Mouse (Mus musculus) heart, embryonic 12.5 days (tissue): ENCODE measurements around the gene Taf4. TPM values are rescaled to one million over a fixed set of nuclear protein-coding genes. Genes with fewer than 3 reads are reported as not detected.

Experiments used
- ATAC-seq: fragments of 200-750 bp; cut with Nextera tagmentation; 2 replicates; pipeline ENCODE4 v1.8.0; 2017; ENCODE audit warnings: moderate TSS enrichment, moderate library complexity; ENCODE audit not compliant: insufficient number of reproducible peaks, low FRiP score
- H3K27ac ChIP-seq: fragments of 300-500 bp; sonication (generic); 2 replicates; pipeline ENCODE4 v1.5.1; 2016; ENCODE audit warnings: mild to moderate bottlenecking, moderate library complexity; ENCODE audit not compliant: poor library complexity, severe bottlenecking
- H3K27me3 ChIP-seq: fragments of 300-500 bp; sonication (generic); replicated peaks from 2 replicates; pipeline ENCODE4 v1.6.1; 2016; ENCODE audit warnings: mild to moderate bottlenecking, moderate library complexity
- H3K36me3 ChIP-seq: fragments of 300-500 bp; sonication (generic); 2 replicates; pipeline ENCODE4 v1.6.1; 2016; ENCODE audit warnings: mild to moderate bottlenecking, moderate library complexity
- H3K4me1 ChIP-seq: fragments of 300-500 bp; sonication (generic); replicated peaks from 2 replicates; pipeline ENCODE4 v1.6.1; 2016; ENCODE audit warnings: mild to moderate bottlenecking
- H3K4me2 ChIP-seq: fragments of 300-500 bp; sonication (generic); 2 replicates; pipeline ENCODE4 v1.6.1; 2016; ENCODE audit warnings: mild to moderate bottlenecking, moderate library complexity
- H3K4me3 ChIP-seq: fragments of 300-500 bp; sonication (generic); 2 replicates; pipeline ENCODE4 v1.5.1; 2016; ENCODE audit warnings: mild to moderate bottlenecking
- H3K9ac ChIP-seq: fragments of 300-500 bp; sonication (generic); 2 replicates; pipeline ENCODE4 v1.6.1; 2016; ENCODE audit warnings: mild to moderate bottlenecking, moderate library complexity
- H3K9me3 ChIP-seq: fragments of 300-500 bp; sonication (generic); replicated peaks from 2 replicates; pipeline ENCODE4 v1.6.1; 2016; ENCODE audit warnings: mild to moderate bottlenecking, moderate library complexity
- WGBS: fragments of 180-500 bp; shearing (Covaris S2); methylation state at CpG from one replicate; pipeline ENCODE4 v1.1.7; 2016; 5-methylcytosine and 5-hydroxymethylcytosine counted together
- polyA plus RNA-seq: library from polyadenylated mRNA; unstranded; fragments of >200 nt; fragmentation: Nextera tagmentation; extraction: Ambion mirVana; gene quantifications from 2 replicates; pipeline ENCODE4 v1.2.1, GENCODE M21; 2016

Gene Taf4
- polyA plus RNA-seq, 1 experiment from 2014 or later: 2.4 TPM

DNA sequence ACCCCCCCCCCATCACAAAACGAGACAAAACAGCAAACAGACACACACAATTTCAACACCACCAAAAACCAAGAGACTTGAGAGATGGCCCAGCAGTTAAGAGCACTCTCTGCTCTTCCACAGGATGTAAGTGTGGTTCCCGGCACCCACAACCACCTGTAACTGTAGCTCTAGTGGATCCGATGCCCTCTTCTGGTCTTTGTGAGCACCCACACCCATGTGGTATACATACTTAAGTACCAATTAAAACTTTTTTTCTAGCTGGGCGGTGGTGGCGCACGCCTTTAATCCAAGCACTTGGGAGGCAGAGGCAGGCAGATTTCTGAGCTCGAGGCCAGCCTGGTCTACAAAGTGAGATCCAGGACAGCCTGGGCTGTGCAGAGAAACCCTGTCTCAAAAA lies 34.2 kb upstream of the Taf4 start:
- H3K4me1 ChIP-seq: no peaks in the 10 kb centered on the region
- H3K27me3 ChIP-seq: peaks cover 24% of the 10 kb centered on the region
- H3K27ac ChIP-seq: no peak overlapping the region
- H3K4me3 ChIP-seq: no peak overlapping the region
- no peaks in the 10 kb centered on the region for H3K36me3 ChIP-seq
- 85% methylated on average over 7 of the region's 7 CpGs for WGBS
- H3K9ac ChIP-seq: no peak overlapping the region
- peaks cover 6% of the 10 kb centered on the region; the same call in 1 of the 2 replicates for H3K9me3 ChIP-seq
- no peak for ATAC-seq
- H3K4me2 ChIP-seq: no peak overlapping the region

GRCm38 (mm10) chr2:180006352-180007017 lies 30.0 kb upstream of the Taf4 start:
- no peak overlapping the region for H3K9ac ChIP-seq
- H3K4me3 ChIP-seq: no peak overlapping the region
- no peak for ATAC-seq
- 31% methylated on average over 9 of the region's 9 CpGs for WGBS
- no peaks in the 10 kb centered on the region for H3K36me3 ChIP-seq
- H3K27ac ChIP-seq: no peak overlapping the region
- no peak overlapping the region for H3K4me2 ChIP-seq
- peaks cover 6% of the 10 kb centered on the region; the same call in 1 of the 2 replicates for H3K9me3 ChIP-seq
- H3K27me3 ChIP-seq: peaks cover 20% of the 10 kb centered on the region
- H3K4me1 ChIP-seq: no peaks in the 10 kb centered on the region

DNA sequence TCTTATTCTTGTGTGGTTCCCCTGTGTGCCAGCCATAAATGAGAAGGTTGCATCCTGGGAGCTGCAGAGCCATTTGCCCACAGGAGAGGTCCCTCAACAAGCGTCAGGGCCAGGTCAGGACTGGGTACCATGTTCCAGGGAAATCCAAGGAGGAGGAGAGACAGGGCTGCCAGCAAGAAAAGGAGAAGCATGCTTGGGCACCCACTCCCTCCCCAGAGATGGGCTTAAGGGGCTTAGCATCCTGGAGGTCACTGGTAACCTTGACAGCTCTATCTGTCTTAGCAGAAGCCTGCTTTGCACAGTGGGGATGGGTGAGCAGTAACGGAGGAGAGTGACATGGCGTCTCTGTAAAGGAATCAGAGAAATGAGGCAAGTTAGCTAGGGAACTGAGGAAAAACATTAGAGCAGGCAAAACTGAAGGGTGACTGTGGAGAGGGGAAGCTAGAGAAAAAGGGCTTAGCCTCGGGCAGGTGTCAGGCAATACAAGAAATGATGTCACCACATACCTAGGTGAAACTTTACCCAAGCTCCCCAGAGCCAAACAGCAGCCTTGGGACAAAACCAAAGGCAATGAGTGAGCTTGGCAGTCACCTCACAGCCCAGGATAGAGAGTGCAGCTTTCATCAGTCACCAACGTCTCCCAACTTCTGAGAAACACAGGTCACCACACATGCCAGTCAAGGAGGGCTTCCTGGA lies 29.4 kb upstream of the Taf4 start:
- Histone ChIP-seq H3K4me1 (no peaks in the 10 kb centered on the region), H3K27me3 (peaks cover 20% of the 10 kb centered on the region), H3K9me3 (peaks cover 6% of the 10 kb centered on the region; the same call in 1 of the 2 replicates), H3K4me2 (no peak overlapping the region), H3K36me3 (no peaks in the 10 kb centered on the region), H3K27ac (no peak overlapping the region), H3K9ac (no peak overlapping the region), H3K4me3 (no peak overlapping the region)
- ATAC-seq: no peak
- 43% methylated on average over 5 of the region's 5 CpGs for WGBS

- Histone ChIP-seq H3K4me2 (no peak overlapping the region), H3K27me3 (peaks cover 12% of the 10 kb centered on the region), H3K4me1 (no peaks in the 10 kb centered on the region), H3K27ac (no peak overlapping the region), H3K36me3 (no peaks in the 10 kb centered on the region), H3K9ac (no peak overlapping the region), H3K4me3 (no peak overlapping the region), H3K9me3 (no peaks in the 10 kb centered on the region)
- 75% methylated on average over 9 of the region's 9 CpGs for WGBS
- no peak for ATAC-seq
These were observed 25.2 kb upstream of the Taf4 start for GRCm38 (mm10) chr2:180001635-180002034.

- Histone ChIP-seq H3K36me3 (no peaks in the 10 kb centered on the region), H3K4me1 (no peaks in the 10 kb centered on the region), H3K9ac (no peak overlapping the region), H3K27ac (no peak overlapping the region), H3K4me2 (no peak overlapping the region), H3K27me3 (no peaks in the 10 kb centered on the region), H3K4me3 (no peak overlapping the region), H3K9me3 (no peaks in the 10 kb centered on the region)
- 56% methylated on average over 4 of the region's 4 CpGs for WGBS
- no peak for ATAC-seq
These were observed 22.0 kb upstream of the Taf4 start for GRCm38 (mm10) chr2:179998431-179998830.

DNA sequence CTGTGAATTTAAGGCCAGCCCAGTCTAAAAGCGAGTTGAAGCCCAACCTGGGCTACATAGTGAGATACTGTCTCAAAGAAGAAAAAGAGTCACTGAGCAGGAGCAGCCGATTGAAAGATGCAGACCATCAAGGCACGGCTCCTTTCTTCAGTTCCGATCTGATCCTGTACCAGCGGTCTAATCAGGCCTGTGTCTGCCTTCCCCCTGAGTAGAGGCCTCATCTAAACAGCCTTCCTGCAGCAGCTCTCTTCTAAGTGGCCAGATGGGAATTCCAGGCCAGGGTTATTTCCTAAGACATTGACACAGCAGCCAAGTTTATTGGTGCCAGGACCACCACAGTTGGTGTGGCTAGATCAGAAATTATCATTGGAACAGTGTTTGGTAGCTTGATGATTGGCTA lies 16.6 kb upstream of the Taf4 start:
- no peak overlapping the region for H3K4me2 ChIP-seq
- H3K27me3 ChIP-seq: no peaks in the 10 kb centered on the region
- no peak for ATAC-seq
- no peaks in the 10 kb centered on the region for H3K9me3 ChIP-seq
- peaks cover 5% of the 10 kb centered on the region for H3K4me1 ChIP-seq
- H3K9ac ChIP-seq: no peak overlapping the region
- H3K36me3 ChIP-seq: no peaks in the 10 kb centered on the region
- no peak overlapping the region for H3K4me3 ChIP-seq
- no peak overlapping the region for H3K27ac ChIP-seq
- whole genome bisulfite sequencing: 74% methylated on average over 5 of the region's 5 CpGs

DNA sequence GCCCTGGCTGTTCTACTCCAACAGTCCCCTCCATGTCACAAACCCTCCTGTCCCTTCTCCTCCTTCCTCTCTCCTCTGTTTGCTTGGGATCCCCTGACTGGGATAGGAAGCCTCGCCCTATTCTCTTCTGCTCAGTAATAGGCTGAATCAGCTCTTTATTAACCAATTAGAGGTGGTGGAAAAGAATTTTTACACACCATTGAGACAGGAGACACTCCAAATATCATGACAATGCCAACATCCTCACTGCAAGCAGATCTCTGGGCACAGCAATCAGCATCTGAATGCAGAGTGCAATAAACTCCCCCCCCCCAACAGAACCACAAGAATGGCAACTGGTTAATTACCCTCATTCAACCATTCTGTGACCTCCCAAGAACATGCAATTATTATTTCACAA lies 12.7 kb upstream of the Taf4 start:
- WGBS: 69% methylated on average over 1 of the region's 1 CpGs
- no peak overlapping the region for H3K4me3 ChIP-seq
- no peaks in the 10 kb centered on the region for H3K9me3 ChIP-seq
- H3K4me1 ChIP-seq: peaks cover 24% of the 10 kb centered on the region
- H3K36me3 ChIP-seq: no peaks in the 10 kb centered on the region
- no peak overlapping the region for H3K4me2 ChIP-seq
- ATAC-seq: no peak
- H3K27me3 ChIP-seq: 0 out of 2 replicates have a peak, but pooled peaks cover 3% of the 10 kb centered on the region
- no peak overlapping the region for H3K27ac ChIP-seq
- H3K9ac ChIP-seq: no peak overlapping the region

DNA sequence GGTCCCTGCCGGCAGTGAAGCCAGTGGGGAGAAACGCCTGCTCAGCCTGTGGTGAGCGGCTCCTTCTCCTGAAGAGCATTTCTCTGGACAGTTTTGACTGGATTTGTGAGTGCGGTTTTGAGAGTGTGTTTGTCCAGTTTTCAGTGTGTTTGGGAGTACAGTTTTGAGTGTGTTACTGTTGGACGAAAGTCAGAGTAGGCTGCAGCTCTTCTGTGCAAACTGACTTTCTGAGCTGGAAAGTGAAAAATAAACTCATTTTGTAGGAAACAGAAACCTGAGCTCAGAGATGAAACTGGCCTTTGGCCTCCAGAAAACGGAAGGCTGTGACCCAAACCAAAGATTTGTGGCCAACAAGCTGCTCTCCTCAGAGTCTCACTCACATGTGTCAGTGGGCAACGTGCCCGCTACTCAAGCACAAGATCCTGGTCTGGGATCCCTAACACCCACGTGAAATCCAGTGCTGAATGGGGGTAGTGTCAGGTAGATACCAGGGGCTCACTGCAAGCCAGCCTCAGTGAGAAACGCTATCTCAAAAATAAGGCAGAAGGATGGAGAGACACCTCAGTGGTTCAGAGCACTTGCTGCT lies 10.1 kb upstream of the Taf4 start:
- no peak overlapping the region for H3K4me3 ChIP-seq
- H3K4me2 ChIP-seq: no peak overlapping the region
- no peak overlapping the region for H3K9ac ChIP-seq
- H3K4me1 ChIP-seq: peaks cover 27% of the 10 kb centered on the region
- no peak for ATAC-seq
- WGBS: 69% methylated on average over 10 of the region's 10 CpGs
- H3K36me3 ChIP-seq: no peaks in the 10 kb centered on the region
- H3K27ac ChIP-seq: no peak overlapping the region
- no peaks in the 10 kb centered on the region for H3K9me3 ChIP-seq
- peaks cover 7% of the 10 kb centered on the region; the same call in 1 of the 2 replicates for H3K27me3 ChIP-seq

DNA sequence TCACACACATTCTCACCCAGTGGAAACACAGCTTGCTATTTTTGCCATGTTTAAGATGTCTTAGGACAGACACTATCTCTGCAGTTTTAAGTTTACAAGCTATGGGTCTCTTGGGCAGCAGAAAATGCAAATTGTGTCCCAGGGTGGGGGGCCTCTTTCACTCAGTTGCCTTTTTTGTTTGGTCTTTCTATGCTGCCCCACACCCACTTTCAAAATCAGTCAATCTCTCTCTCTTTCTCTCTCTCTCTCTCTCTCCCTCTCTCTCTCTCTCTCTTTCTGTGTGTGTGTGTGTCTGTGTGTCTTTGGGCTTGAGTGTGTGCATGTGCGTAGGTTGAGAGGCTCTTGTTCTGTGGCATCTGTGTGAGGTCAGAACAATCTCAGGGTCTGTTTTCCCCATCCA lies 9.2 kb upstream of the Taf4 start:
- 100% methylated on average over 1 of the region's 1 CpGs for WGBS
- H3K4me2 ChIP-seq: no peak overlapping the region
- H3K4me3 ChIP-seq: no peak overlapping the region
- H3K27ac ChIP-seq: no peak overlapping the region
- no peaks in the 10 kb centered on the region for H3K9me3 ChIP-seq
- H3K4me1 ChIP-seq: peaks cover 23% of the 10 kb centered on the region
- no peak for ATAC-seq
- H3K36me3 ChIP-seq: no peaks in the 10 kb centered on the region
- H3K27me3 ChIP-seq: peaks cover 7% of the 10 kb centered on the region; the same call in 1 of the 2 replicates
- H3K9ac ChIP-seq: no peak overlapping the region

GRCm38 (mm10) chr2:179984830-179985229 lies 8.4 kb upstream of the Taf4 start:
- Histone ChIP-seq H3K9ac (no peak overlapping the region), H3K4me1 (peaks cover 30% of the 10 kb centered on the region), H3K9me3 (no peaks in the 10 kb centered on the region), H3K4me3 (no peak overlapping the region), H3K4me2 (no peak overlapping the region; the same call in 1 of the 2 replicates), H3K36me3 (no peaks in the 10 kb centered on the region), H3K27me3 (peaks cover 7% of the 10 kb centered on the region; the same call in 1 of the 2 replicates), H3K27ac (peak overlapping the region; percentile 22)
- peak; percentile 51; the same call in 1 of the 2 replicates for ATAC-seq
- WGBS: 12% methylated on average over 7 of the region's 7 CpGs

DNA sequence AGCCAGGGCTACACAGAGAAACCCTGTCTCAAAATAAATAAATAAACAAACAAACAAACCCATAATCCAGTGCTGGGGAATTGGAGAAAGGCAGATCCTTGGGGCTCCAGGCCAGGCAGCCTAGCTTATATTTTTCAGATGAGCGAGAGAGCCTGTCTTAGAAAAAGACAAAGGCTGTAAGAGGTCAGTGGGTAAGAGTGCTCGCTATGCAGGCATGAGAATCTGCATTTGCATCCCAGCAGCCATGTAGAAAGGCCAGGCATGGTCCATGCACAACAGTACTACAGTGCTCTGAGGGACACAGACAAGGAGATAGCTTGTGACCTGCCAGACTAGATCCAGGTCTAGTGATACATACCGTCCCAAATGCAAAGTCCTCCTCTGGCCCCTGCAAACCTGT lies 6.3 kb upstream of the Taf4 start:
- 89% methylated on average over 3 of the region's 3 CpGs for WGBS
- no peak for ATAC-seq
- Histone ChIP-seq H3K4me1 (peaks cover 38% of the 10 kb centered on the region), H3K36me3 (no peaks in the 10 kb centered on the region), H3K4me3 (no peak overlapping the region), H3K9me3 (no peaks in the 10 kb centered on the region), H3K27me3 (peaks cover 7% of the 10 kb centered on the region; the same call in 1 of the 2 replicates), H3K9ac (no peak overlapping the region), H3K4me2 (no peak overlapping the region), H3K27ac (no peak overlapping the region)
